Mouse (Mus musculus) neural tube, embryonic 12.5 days (tissue): ENCODE measurements at regions not wholly inside any gene's neighbourhood (a gene's known extent, or its start where the extent isn't known, plus 50 kb on each side); places are given as distances from the start of the nearest gene placed in this dataset.

ENCODE experiments used
- ATAC-seq: fragments of 200-750 bp; cut with Nextera tagmentation; 2 replicates; pipeline ENCODE4 v1.8.0; 2017; ENCODE audit warnings: low read depth, mild to moderate bottlenecking, moderate TSS enrichment, moderate library complexity; ENCODE audit not compliant: low FRiP score
- H3K27ac ChIP-seq: fragments of 300-500 bp; sonication (generic); 2 replicates; pipeline ENCODE4 v1.5.1; 2016
- H3K27me3 ChIP-seq: fragments of 300-500 bp; sonication (generic); replicated peaks from 2 replicates; pipeline ENCODE4 v1.6.1; 2016; ENCODE audit warnings: mild to moderate bottlenecking
- H3K36me3 ChIP-seq: fragments of 300-500 bp; sonication (generic); 2 replicates; pipeline ENCODE4 v1.6.1; 2016; ENCODE audit warnings: mild to moderate bottlenecking
- H3K4me1 ChIP-seq: fragments of 300-500 bp; sonication (generic); 2 replicates; pipeline ENCODE4 v1.6.1; 2016
- H3K4me2 ChIP-seq: fragments of 300-500 bp; sonication (generic); replicated peaks from 2 replicates; pipeline ENCODE4 v1.6.1; 2016; ENCODE audit warnings: mild to moderate bottlenecking
- H3K4me3 ChIP-seq: fragments of 300-500 bp; sonication (generic); 2 replicates; pipeline ENCODE4 v1.5.1; 2016
- H3K9ac ChIP-seq: fragments of 300-500 bp; sonication (generic); 2 replicates; pipeline ENCODE4 v1.6.1; 2016; ENCODE audit warnings: mild to moderate bottlenecking
- H3K9me3 ChIP-seq: fragments of 300-500 bp; sonication (generic); 2 replicates; pipeline ENCODE4 v1.6.1; 2016; ENCODE audit warnings: mild to moderate bottlenecking
- WGBS: fragments of 180-500 bp; shearing (Covaris S2); methylation state at CpG from one replicate; pipeline ENCODE4 v1.1.7; 2016; 5-methylcytosine and 5-hydroxymethylcytosine counted together

DNA sequence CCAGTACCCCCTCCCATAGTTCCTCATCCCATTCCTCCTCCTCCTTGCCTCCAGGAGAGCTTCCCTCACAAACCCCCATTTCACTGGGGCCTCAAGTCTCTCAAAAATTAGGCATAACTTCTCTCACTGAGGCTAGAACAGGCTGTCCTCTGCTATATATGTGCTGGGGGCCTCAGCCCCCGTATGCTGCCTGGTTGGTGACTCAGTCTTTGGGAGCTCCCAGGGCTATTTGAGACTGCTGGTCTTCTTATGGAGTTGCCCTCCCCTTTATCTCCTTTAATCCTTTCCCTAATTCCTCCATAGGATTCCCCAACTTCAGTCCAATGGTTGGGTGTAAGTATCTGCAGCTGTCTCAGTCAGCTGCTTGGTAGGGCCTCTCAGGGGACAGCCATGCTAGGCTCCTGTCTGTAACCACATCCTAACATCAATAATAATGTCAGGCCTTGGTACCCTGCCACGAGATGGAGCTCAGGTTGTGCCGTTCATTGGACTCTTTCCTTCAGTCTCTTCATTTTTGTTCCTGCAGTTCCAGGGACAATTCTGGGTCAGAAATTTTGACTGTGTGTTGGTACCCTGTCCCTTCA, 1126.1 kb upstream of the Lrrc6 start:
- Histone ChIP-seq H3K9me3 (peaks cover 2% of the 10 kb centered on the region; the same call in 1 of the 2 replicates), H3K4me1 (no peaks in the 10 kb centered on the region), H3K4me2 (no peak overlapping the region), H3K9ac (no peak overlapping the region), H3K36me3 (no peaks in the 10 kb centered on the region), H3K27ac (no peak overlapping the region), H3K27me3 (no peaks in the 10 kb centered on the region), H3K4me3 (no peak overlapping the region)
- ATAC-seq, result no peak
- 84% methylated on average over 3 of the region's 3 CpGs for WGBS

DNA sequence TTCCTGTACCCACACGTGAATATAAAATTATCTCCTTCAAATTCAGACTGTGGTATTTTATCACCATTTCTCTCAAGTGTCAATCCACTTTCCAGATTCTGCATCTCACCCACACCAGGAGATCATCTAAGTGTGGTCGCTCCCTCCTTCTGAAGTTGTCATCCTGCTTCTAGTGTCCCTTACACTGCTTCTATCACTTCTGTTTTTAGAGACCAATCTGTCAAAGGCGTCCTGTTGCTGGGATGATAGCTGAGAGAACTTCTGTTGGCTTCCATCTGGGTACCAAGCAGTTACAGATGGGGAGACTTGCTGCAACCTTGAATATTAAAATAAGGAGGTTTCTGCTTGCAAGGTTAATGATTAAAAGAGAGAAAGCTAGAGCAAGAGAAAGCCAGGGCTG, 1111.2 kb upstream of the Lrrc6 start:
- Histone ChIP-seq H3K27me3 (no peaks in the 10 kb centered on the region), H3K36me3 (no peaks in the 10 kb centered on the region), H3K4me3 (no peak overlapping the region), H3K9me3 (no peaks in the 10 kb centered on the region), H3K4me2 (no peak overlapping the region), H3K4me1 (no peaks in the 10 kb centered on the region), H3K27ac (no peak overlapping the region), H3K9ac (no peak overlapping the region)
- WGBS, result 86% methylated on average over 3 of the region's 3 CpGs
- no peak for ATAC-seq

DNA sequence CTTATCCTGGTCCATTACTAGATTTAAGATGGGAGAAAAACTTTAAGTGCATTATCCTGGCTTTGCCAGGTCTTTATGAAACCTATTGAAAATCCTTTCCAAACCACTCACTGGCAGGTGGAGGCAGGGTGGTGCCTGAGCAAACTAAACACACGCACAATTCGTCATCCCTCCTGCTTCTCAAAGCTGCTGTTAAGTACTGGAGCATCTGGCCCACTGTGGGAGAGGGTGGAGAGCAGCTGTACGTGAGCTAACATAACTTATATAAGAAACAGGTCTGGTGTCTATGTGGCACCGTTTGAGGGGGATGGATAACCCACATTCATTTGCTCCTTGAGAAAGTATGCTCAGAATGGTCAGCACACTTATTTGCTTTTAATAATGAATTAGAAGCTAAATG, 1097.7 kb upstream of the Lrrc6 start:
- no peak overlapping the region for H3K27ac ChIP-seq
- WGBS, result 78% methylated on average over 4 of the region's 4 CpGs
- H3K4me3 ChIP-seq, result no peak overlapping the region
- ATAC-seq, result no peak
- no peak overlapping the region for H3K4me2 ChIP-seq
- no peaks in the 10 kb centered on the region for H3K27me3 ChIP-seq
- no peaks in the 10 kb centered on the region for H3K4me1 ChIP-seq
- no peaks in the 10 kb centered on the region for H3K9me3 ChIP-seq
- no peaks in the 10 kb centered on the region for H3K36me3 ChIP-seq
- H3K9ac ChIP-seq, result no peak overlapping the region

DNA sequence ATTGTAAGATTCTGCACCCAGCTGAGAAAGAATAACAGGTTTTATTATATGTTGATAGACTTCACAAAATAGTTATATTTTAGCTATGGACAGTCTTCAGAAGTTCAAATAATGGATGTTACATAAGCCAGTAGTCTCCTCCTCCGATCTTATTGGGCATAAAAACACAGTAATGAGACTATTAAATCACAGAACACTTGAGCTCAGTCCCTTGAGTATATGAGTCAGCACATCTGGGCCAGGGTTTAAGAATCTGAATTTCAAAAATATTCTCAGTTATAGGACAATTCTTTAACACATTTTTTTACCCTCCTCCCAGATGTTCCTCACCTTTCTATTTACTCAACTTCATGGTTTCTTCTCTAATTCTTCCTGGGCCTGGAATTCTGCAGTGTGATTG, 1075.9 kb upstream of the Lrrc6 start:
- H3K4me2 ChIP-seq, result no peak overlapping the region
- H3K36me3 ChIP-seq, result no peaks in the 10 kb centered on the region
- no peak overlapping the region for H3K9ac ChIP-seq
- WGBS, result 76% methylated on average over 1 of the region's 1 CpGs
- H3K9me3 ChIP-seq, result no peaks in the 10 kb centered on the region
- H3K27ac ChIP-seq, result no peak overlapping the region
- H3K4me1 ChIP-seq, result no peaks in the 10 kb centered on the region
- no peak overlapping the region for H3K4me3 ChIP-seq
- no peak for ATAC-seq
- H3K27me3 ChIP-seq, result no peaks in the 10 kb centered on the region

DNA sequence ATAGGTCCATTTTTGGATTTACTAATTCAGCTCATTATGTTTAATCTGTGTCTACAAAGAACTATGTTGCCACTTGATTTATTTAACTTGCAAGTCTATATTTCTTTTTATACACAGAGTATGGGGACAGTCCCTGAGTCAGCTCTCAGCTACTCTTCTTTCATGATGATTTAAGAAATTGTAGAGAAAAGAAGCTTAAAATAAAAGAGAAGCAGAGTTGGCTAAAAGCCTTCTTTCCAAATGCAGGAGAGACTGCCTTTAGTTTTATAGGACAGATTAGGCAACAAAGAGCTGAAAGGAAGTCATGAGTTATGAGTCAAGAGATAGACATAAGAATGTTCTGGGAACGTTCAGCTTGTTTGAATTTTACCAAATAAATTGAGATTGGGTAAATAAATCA, 1070.9 kb upstream of the Lrrc6 start:
- H3K27me3 ChIP-seq, result no peaks in the 10 kb centered on the region
- no peak overlapping the region for H3K4me2 ChIP-seq
- 0 out of 2 replicates have a peak, but pooled peaks cover 5% of the 10 kb centered on the region for H3K9me3 ChIP-seq
- no peak overlapping the region for H3K4me3 ChIP-seq
- H3K36me3 ChIP-seq, result no peaks in the 10 kb centered on the region
- no peaks in the 10 kb centered on the region for H3K4me1 ChIP-seq
- no peak overlapping the region for H3K9ac ChIP-seq
- H3K27ac ChIP-seq, result no peak overlapping the region
- ATAC-seq, result no peak
- WGBS, result 63% methylated on average over 1 of the region's 1 CpGs

DNA sequence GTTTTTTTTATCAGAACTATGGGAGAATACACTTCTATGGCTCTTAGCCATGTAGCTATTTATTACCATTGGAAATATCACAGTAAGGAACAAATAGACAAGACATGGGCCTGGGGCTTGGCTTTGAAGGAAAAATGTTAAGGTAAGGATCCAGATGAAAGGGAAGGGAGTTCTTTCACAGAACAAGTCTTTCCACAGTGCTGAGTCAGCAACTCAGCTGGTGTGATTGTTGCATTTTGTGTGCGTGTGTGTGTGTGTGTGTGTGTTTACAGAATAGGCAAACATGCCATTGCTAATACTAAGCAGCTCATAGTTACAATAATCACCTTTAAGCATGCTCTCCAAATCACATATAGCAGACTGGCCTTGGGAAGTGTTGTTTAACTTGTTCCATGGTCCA, 1056.6 kb upstream of the Lrrc6 start:
- H3K9me3 ChIP-seq, result no peaks in the 10 kb centered on the region
- no peak overlapping the region for H3K4me3 ChIP-seq
- no peak overlapping the region for H3K4me2 ChIP-seq
- no peak for ATAC-seq
- H3K36me3 ChIP-seq, result no peaks in the 10 kb centered on the region
- H3K4me1 ChIP-seq, result no peaks in the 10 kb centered on the region
- 76% methylated on average over 1 of the region's 1 CpGs for WGBS
- no peak overlapping the region for H3K27ac ChIP-seq
- no peaks in the 10 kb centered on the region for H3K27me3 ChIP-seq
- H3K9ac ChIP-seq, result no peak overlapping the region

DNA sequence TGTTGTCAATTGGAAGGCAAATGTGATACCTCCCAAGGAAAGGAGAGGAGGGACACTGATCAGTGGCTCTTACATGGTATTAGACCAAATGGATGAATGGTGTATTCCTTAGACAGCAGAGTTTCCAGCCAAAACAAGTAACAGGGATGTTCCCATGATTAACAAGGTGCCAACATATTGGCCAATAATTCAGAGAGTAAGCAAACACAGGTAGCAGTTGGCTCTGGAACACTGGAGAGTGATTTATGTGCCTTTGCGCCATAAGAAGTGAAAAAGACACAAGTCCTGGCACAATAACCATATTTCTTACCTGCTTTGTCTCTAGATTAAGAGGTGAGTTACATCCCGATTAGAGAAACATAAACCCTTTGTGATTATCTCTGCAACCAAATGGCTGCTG, 1051.2 kb upstream of the Lrrc6 start:
- Histone ChIP-seq H3K9ac (no peak overlapping the region), H3K27ac (no peak overlapping the region), H3K4me1 (peaks cover 5% of the 10 kb centered on the region; the same call in 1 of the 2 replicates), H3K9me3 (no peaks in the 10 kb centered on the region), H3K36me3 (no peaks in the 10 kb centered on the region), H3K4me3 (no peak overlapping the region), H3K4me2 (no peak overlapping the region), H3K27me3 (no peaks in the 10 kb centered on the region)
- no peak for ATAC-seq
- WGBS, result 40% methylated on average over 2 of the region's 2 CpGs

DNA sequence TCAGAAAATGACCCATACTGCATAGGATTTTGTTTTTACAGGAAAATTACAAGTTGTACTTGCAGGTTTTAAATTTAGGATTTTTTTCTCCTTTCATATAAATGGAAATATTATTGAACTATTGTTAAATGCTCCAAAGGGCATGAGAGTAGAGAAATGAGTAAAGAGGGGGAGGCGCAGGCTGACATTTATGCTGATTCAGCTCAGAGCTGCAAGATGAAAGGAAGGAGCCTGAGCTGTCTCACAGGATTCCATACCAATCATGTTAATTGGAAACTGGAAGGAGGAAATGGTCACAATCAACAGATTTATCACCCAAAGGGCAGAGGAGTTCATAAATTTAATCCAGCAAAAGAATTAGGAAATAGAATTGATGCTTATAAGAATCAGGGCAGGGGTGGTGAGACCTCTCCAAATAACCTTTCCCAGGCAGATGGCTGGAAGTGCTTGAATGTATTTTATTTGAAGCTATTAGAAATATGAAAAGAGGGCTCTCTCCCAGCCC, 1046.2 kb upstream of the Lrrc6 start:
- H3K27me3 ChIP-seq, result no peaks in the 10 kb centered on the region
- H3K4me1 ChIP-seq, result peaks cover 5% of the 10 kb centered on the region; the same call in 1 of the 2 replicates
- H3K4me2 ChIP-seq, result no peak overlapping the region
- WGBS, result 48% methylated on average over 1 of the region's 1 CpGs
- ATAC-seq, result peak; percentile 72; the same call in 1 of the 2 replicates
- no peaks in the 10 kb centered on the region for H3K36me3 ChIP-seq
- H3K4me3 ChIP-seq, result no peak overlapping the region
- no peak overlapping the region for H3K27ac ChIP-seq
- H3K9ac ChIP-seq, result no peak overlapping the region
- no peaks in the 10 kb centered on the region for H3K9me3 ChIP-seq

DNA sequence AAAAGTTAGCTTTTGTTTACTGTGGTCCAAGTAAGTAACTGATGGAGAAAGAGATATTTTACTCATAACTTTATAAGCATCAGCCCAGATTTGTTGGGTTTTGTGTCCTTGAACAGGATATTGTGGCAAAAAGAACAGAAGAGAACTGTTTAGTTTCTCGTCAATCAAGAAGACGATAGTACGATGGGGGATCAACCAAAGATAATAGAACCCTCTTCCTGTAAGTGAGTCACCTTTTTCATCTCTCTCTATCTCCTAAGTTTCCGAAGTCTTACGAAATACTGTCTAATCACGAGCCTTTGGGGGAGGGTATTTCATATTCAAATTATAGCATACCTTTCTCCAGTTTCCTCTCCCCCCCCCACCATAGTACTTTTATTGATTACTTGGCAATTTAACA, 1045.0 kb upstream of the Lrrc6 start:
- no peak overlapping the region for H3K4me2 ChIP-seq
- H3K9ac ChIP-seq, result no peak overlapping the region
- H3K36me3 ChIP-seq, result no peaks in the 10 kb centered on the region
- no peaks in the 10 kb centered on the region for H3K9me3 ChIP-seq
- 93% methylated on average over 6 of the region's 6 CpGs for WGBS
- H3K27ac ChIP-seq, result no peak overlapping the region
- H3K4me3 ChIP-seq, result no peak overlapping the region
- no peaks in the 10 kb centered on the region for H3K27me3 ChIP-seq
- H3K4me1 ChIP-seq, result peaks cover 5% of the 10 kb centered on the region; the same call in 1 of the 2 replicates
- no peak for ATAC-seq

DNA sequence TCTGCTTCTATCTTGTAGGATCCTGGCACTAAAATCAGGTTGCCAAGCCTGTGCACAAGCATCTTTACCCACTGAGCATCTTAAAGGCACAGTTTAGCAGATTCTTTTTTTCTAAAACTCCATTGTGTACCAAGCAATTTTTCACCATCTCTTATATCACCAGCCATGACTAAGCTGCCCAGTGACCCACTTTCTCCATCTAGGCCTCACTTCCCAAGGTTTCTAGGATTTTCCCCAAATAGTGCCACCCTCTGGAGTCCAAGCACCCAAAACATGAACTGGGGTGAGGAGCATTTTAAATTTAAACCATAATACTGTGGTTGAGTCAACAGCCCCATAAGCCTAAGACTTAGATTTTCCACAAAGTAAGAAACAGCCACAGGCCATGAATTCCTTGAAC, 1013.0 kb upstream of the Lrrc6 start:
- Histone ChIP-seq H3K9me3 (no peaks in the 10 kb centered on the region), H3K36me3 (no peaks in the 10 kb centered on the region), H3K27me3 (no peaks in the 10 kb centered on the region), H3K4me3 (no peak overlapping the region), H3K27ac (no peak overlapping the region), H3K4me2 (no peak overlapping the region), H3K4me1 (no peaks in the 10 kb centered on the region), H3K9ac (no peak overlapping the region)
- ATAC-seq, result no peak

DNA sequence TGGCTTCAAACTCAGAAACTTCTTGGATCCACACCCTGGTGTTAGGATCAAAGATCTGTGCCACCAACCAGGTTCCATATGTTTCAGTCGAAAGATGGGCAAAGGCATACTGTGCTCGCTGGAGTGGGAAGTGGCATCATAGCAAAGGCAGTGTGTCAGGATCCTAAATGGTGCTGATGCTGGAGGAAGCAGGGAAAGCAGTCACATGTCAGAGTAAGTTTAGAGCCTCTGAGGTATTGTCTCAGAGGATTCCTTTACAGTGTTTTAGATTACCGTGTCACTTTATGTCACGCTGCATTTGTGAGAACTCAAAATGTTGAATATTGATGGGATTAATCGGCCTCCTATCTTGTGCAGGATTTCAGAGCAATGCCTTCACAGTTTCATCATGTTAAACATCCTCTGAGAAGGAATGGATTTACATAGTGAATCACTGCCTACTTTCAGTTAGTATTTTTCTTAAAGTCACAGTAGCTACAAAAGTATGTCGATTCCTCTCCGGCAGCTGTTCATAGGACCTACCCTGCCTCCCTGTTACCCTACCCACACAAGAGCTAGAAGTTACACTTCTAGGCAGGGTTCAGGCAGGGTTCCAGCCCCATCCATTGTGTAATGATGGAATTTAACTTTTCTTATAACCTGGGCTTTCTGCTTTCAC, 994.4 kb upstream of the Lrrc6 start:
- Histone ChIP-seq H3K4me3 (no peak overlapping the region), H3K36me3 (no peaks in the 10 kb centered on the region), H3K4me1 (no peaks in the 10 kb centered on the region), H3K4me2 (no peak overlapping the region), H3K27me3 (no peaks in the 10 kb centered on the region), H3K27ac (no peak overlapping the region), H3K9ac (no peak overlapping the region), H3K9me3 (no peaks in the 10 kb centered on the region)
- WGBS, result 76% methylated on average over 7 of the region's 7 CpGs
- no peak for ATAC-seq

DNA sequence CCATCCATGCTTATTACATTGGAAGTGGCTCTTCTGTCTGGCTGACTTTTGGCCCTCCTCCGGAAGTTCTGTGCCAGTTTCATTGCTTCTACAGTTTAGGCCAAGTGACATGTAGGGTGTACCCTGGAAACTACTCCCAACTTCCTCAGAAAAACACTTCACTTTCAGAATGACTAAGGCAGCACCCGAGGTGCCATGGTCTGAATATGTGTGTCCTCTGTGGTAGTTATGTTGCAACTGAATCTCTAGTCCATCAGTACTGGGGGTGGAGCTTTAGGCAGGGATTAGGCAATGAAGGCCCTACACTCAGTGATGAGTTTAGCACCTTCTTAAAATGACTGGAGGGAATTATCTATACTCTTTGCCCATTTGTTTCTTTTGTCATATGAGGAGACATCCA, 981.0 kb upstream of the Lrrc6 start:
- 89% methylated on average over 2 of the region's 2 CpGs for WGBS
- no peak overlapping the region for H3K9ac ChIP-seq
- no peak overlapping the region for H3K4me2 ChIP-seq
- no peak overlapping the region for H3K4me3 ChIP-seq
- no peak for ATAC-seq
- no peaks in the 10 kb centered on the region for H3K36me3 ChIP-seq
- no peaks in the 10 kb centered on the region for H3K27me3 ChIP-seq
- no peaks in the 10 kb centered on the region for H3K9me3 ChIP-seq
- H3K27ac ChIP-seq, result no peak overlapping the region
- no peaks in the 10 kb centered on the region for H3K4me1 ChIP-seq

DNA sequence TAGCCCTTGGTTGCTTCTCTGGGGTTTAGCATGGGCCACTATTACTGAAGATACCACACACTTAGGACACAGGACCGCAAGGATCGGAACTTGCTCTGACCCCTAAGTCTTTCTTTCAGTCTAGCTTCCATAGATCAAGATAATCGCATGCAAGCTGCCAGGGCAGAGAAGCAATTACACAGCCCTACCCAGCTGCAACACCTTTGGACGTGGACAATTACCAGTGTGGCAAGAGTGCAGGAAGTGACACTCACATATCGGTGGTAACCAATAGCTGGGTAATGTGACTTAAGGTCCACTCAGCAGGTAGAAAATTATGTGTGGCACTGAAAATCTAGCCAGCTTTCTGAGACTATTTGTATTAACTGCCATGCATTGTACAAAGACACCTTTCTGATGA, 973.6 kb upstream of the Lrrc6 start:
- Histone ChIP-seq H3K4me3 (no peak overlapping the region), H3K9me3 (no peaks in the 10 kb centered on the region), H3K9ac (no peak overlapping the region), H3K27me3 (no peaks in the 10 kb centered on the region), H3K27ac (no peak overlapping the region), H3K4me1 (no peaks in the 10 kb centered on the region), H3K4me2 (no peak overlapping the region), H3K36me3 (no peaks in the 10 kb centered on the region)
- 85% methylated on average over 5 of the region's 5 CpGs for WGBS
- ATAC-seq, result no peak
